Mouse (Mus musculus) liver, postnatal 0 days (tissue): ENCODE results near the gene Vmn1r208.
"Not testable (repeated sequence)": the region's sequence is repeated elsewhere in the genome, so short reads cannot be mapped to it uniquely, and the experiment has no call there.

Experiments
- CTCF ChIP-seq: sonication (generic); IDR thresholded peaks from 2 replicates; pipeline ENCODE4 v1.5.1; 2016; ENCODE audit warnings: antibody characterized with exemption, low read depth
- EP300 ChIP-seq: IDR thresholded peaks from 2 replicates; pipeline ENCODE4 v1.6.1; 2016; ENCODE audit warnings: antibody characterized with exemption, low read depth, mild to moderate bottlenecking

GRCm38 (mm10) chr13:22784159-22784558, 7.0 kb upstream of the Vmn1r208 start:
- not testable (repeated sequence) for TF ChIP-seq CTCF, EP300
